Mouse (Mus musculus): ENCODE data around the gene Hspa12b. TPM values are rescaled to one million over a fixed set of nuclear protein-coding genes. Genes with fewer than 3 reads are reported as not detected.

The Hspa12b gene
- total RNA-seq, 1 experiment, result 1.7 TPM

DNA sequence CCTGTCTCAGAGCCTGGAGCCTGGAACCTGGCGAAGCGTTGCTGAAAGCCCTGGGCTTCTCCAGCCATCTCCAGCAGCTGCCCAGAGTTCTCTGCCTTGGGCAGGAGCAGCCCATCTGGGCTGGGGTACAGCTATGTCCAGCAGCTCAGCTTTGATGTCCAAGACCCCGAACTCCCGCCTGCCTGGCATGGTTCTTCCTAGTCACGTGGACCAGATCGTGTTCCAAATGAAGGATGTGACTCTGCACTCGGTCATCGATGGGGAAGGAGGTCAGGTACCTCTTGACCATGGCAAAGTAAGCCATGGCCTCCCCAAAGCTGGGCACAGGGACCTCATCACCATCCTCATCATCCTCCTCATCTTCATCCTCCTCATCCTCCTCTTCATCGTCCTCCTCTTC, 50.9 kb downstream of the Hspa12b start:
- Histone ChIP-seq H3K36me3 (ENCODE audit: control insufficient read depth, insufficient read depth, low read length, poor library complexity, severe bottlenecking) (no peaks in the 10 kb centered on the region; the same call in 1 of the 2 replicates), H3K9ac (ENCODE audit: insufficient read depth, low read depth, low read length, poor library complexity, severe bottlenecking) (no peak overlapping the region), H3K9me3 (ENCODE audit: control insufficient read depth, insufficient read depth, low read depth, low read length) (no peaks in the 10 kb centered on the region), H3K4me1 (ENCODE audit: control insufficient read depth in 2 of 2, insufficient read depth in 2 of 2, low read length in 2 of 2, poor library complexity in 1 of 2) (peaks cover 4 to 23% of the 10 kb centered on the region in 2 experiments), H3K4me3 (ENCODE audit: insufficient read depth in 1 of 2, low read depth in 1 of 2, low read length in 2 of 2, poor library complexity in 1 of 2, severe bottlenecking in 1 of 2) (no peak overlapping the region), H3K27ac (ENCODE audit: insufficient read depth, low read depth, low read length, poor library complexity, severe bottlenecking) (no peak overlapping the region)
- in situ Hi-C loops (cut with MboI; ENCODE audit: low sequenced_read_pairs in 2 of 2, unreplicated experiment in 2 of 2), result no loop called here
- TF ChIP-seq CHD2 (IDR thresholded peaks at IDR 0.05; ENCODE audit: low read depth, low read length) (no peak), MAFK (IDR thresholded peaks at IDR 0.05; ENCODE audit: insufficient read depth, low read depth, low read length) (no peak), HCFC1 (IDR thresholded peaks at IDR 0.05; ENCODE audit: borderline replicate concordance, insufficient read depth, low read length) (no peak), ZC3H11A (IDR thresholded peaks at IDR 0.05; ENCODE audit: borderline replicate concordance, low read depth, low read length) (no peak), ZNF384 (IDR thresholded peaks at IDR 0.05; ENCODE audit: low read depth, low read length) (no peak)
- no peak for DNase-seq (ENCODE audit: low read depth, low spot score)

DNA sequence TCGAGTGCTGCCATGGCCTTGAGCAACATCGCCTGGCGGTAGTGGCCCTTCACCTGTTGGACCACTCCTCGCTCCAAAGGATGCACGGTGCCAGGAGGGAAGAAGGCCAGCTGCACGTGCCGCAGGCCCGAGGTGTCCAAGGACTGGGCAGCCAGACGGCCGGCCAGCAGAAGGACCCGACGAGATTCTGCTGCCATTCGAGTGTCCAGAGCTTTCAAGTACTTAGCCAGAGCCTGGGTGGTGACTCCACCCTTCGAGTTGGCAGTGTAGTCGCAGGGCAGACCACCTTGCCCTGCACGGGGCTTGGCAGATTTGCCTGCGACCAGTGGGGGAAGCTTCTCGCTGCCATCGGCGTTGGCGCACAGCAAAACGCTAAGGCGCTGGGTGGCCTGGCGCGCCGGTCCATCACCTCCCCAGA, 51.8 kb downstream of the Hspa12b start:
- Histone ChIP-seq H3K27ac (ENCODE audit: insufficient read depth, low read depth, low read length, poor library complexity, severe bottlenecking) (no peak overlapping the region), H3K4me1 (ENCODE audit: control insufficient read depth in 2 of 2, insufficient read depth in 2 of 2, low read length in 2 of 2, poor library complexity in 1 of 2) (peaks cover 4 to 23% of the 10 kb centered on the region in 2 experiments), H3K9me3 (ENCODE audit: control insufficient read depth, insufficient read depth, low read depth, low read length) (no peaks in the 10 kb centered on the region), H3K9ac (ENCODE audit: insufficient read depth, low read depth, low read length, poor library complexity, severe bottlenecking) (peak overlapping the region; percentile 85), H3K36me3 (ENCODE audit: control insufficient read depth, insufficient read depth, low read length, poor library complexity, severe bottlenecking) (no peaks in the 10 kb centered on the region; the same call in 1 of the 2 replicates), H3K4me3 (ENCODE audit: insufficient read depth in 1 of 2, low read depth in 1 of 2, low read length in 2 of 2, poor library complexity in 1 of 2, severe bottlenecking in 1 of 2) (peak overlapping the region; percentile 75 to 92)
- in situ Hi-C loops (cut with MboI; ENCODE audit: low sequenced_read_pairs in 2 of 2, unreplicated experiment in 2 of 2), result no loop called here
- TF ChIP-seq ZC3H11A (IDR thresholded peaks at IDR 0.05; ENCODE audit: borderline replicate concordance, low read depth, low read length) (no peak), CHD2 (IDR thresholded peaks at IDR 0.05; ENCODE audit: low read depth, low read length) (no peak), ZNF384 (IDR thresholded peaks at IDR 0.05; ENCODE audit: low read depth, low read length) (no peak), MAFK (IDR thresholded peaks at IDR 0.05; ENCODE audit: insufficient read depth, low read depth, low read length) (no peak), HCFC1 (IDR thresholded peaks at IDR 0.05; ENCODE audit: borderline replicate concordance, insufficient read depth, low read length) (no peak)
- no peak for DNase-seq (ENCODE audit: low read depth, low spot score)

DNA sequence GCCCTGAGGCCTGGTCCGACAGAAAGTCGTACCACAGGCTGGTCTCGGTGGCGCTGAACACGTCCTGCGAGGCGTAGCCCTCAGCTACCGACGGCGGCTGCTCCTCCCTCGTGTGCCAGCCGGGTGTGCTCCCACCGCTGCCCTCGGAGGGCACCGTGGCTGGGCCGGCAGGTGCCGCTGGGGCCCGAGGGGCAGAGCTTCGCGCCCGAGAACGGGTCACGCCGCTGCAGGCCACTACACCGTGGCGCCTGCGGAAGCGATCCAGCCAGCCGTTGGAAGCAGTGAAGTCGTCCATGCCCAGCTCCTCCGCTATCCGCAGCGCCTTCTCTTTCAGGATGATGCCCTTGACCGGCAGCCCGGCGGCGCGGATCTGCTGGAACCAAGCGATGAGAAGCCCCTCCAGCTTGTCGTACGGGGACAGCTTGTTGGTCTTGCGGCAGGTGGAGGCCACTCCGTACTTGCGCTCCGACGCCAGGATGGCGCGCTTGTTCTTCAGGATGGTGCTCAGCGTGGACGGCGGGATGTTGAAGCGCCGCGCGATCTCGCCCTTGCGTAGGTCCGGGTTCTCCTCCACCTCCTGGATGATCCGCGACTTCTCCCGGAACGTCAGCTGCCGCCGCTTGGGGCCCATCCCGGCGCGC, 52.3 kb downstream of the Hspa12b start:
- H3K4me3 ChIP-seq (ENCODE audit: insufficient read depth in 1 of 2, low read depth in 1 of 2, low read length in 2 of 2, poor library complexity in 1 of 2, severe bottlenecking in 1 of 2), result peak overlapping the region; percentile 75 to 92
- H3K27ac ChIP-seq (ENCODE audit: insufficient read depth, low read depth, low read length, poor library complexity, severe bottlenecking), result no peak overlapping the region
- H3K4me1 ChIP-seq (ENCODE audit: control insufficient read depth in 2 of 2, insufficient read depth in 2 of 2, low read length in 2 of 2, poor library complexity in 1 of 2), result peaks cover 4 to 23% of the 10 kb centered on the region in 2 experiments
- in situ Hi-C loops (cut with MboI; ENCODE audit: low sequenced_read_pairs in 2 of 2, unreplicated experiment in 2 of 2), result no loop called here
- DNase-seq (ENCODE audit: low read depth, low spot score), result no peak
- H3K9ac ChIP-seq (ENCODE audit: insufficient read depth, low read depth, low read length, poor library complexity, severe bottlenecking), result peak overlapping the region; percentile 85
- no peaks in the 10 kb centered on the region for H3K9me3 ChIP-seq (ENCODE audit: control insufficient read depth, insufficient read depth, low read depth, low read length)
- H3K36me3 ChIP-seq (ENCODE audit: control insufficient read depth, insufficient read depth, low read length, poor library complexity, severe bottlenecking), result no peaks in the 10 kb centered on the region; the same call in 1 of the 2 replicates
- TF ChIP-seq ZNF384 (IDR thresholded peaks at IDR 0.05; ENCODE audit: low read depth, low read length), result no peak
- no peak for TF ChIP-seq HCFC1 (IDR thresholded peaks at IDR 0.05; ENCODE audit: borderline replicate concordance, insufficient read depth, low read length)
- no peak for TF ChIP-seq MAFK (IDR thresholded peaks at IDR 0.05; ENCODE audit: insufficient read depth, low read depth, low read length)
- no peak for TF ChIP-seq CHD2 (IDR thresholded peaks at IDR 0.05; ENCODE audit: low read depth, low read length)
- TF ChIP-seq ZC3H11A (IDR thresholded peaks at IDR 0.05; ENCODE audit: borderline replicate concordance, low read depth, low read length), result no peak

DNA sequence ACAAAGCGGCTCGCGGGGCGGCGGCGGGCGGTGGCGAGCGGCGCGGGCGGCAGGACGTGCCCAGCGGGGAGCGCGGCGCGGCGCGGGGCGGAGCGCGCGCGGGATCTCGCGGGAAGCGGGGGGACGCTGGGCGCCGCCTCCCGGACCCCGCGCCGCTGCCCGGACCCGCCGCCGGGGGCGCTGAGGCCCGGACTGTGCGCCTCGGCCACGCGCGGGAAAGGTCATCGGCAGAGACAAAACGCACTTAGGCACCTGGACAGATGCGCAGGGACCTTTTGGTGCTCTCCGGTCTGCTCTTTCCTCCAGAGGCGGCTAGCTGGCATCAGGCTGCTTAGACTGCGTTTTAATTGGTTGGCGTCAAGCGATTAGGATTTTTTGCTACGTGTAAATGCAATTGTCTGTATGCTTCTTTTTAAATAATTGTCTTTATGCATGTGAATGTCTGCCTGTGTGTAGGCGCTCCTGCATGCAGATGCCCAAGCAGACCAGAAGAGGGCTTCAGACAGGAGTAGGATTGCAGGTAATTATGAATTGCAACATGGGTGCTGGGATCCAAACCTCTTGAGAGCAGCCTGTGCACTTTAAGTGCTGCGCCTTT, 53.0 kb downstream of the Hspa12b start, which contains the start of gene Cenpb:
Gene Cenpb, minus strand, starts transcription at position 78 of the 598 bp plus-strand sequence.
- peak within 1 kb of the TSS; percentile 75 to 96 for H3K4me3 ChIP-seq (ENCODE audit: insufficient read depth in 1 of 2, low read depth in 1 of 2, low read length in 2 of 2, poor library complexity in 1 of 2, severe bottlenecking in 1 of 2)
- H3K4me1 ChIP-seq (ENCODE audit: control insufficient read depth in 2 of 2, insufficient read depth in 2 of 2, low read length in 2 of 2, poor library complexity in 1 of 2), result peaks cover 4 to 21% of the 10 kb centered on the region in 2 experiments
- no peak for TF ChIP-seq ZC3H11A (IDR thresholded peaks at IDR 0.05; ENCODE audit: borderline replicate concordance, low read depth, low read length)
- TF ChIP-seq HCFC1 (IDR thresholded peaks at IDR 0.05; ENCODE audit: borderline replicate concordance, insufficient read depth, low read length), result peak; percentile 25; the same call in 1 of the 2 replicates
- DNase-seq (ENCODE audit: low read depth, low spot score), result peak; percentile 68
- H3K27ac ChIP-seq (ENCODE audit: insufficient read depth, low read depth, low read length, poor library complexity, severe bottlenecking), result 0 out of 2 replicates have a peak within 1 kb of the TSS, but pooled peaks have one; percentile 27
- H3K9me3 ChIP-seq (ENCODE audit: control insufficient read depth, insufficient read depth, low read depth, low read length), result no peaks in the 10 kb centered on the region
- H3K9ac ChIP-seq (ENCODE audit: insufficient read depth, low read depth, low read length, poor library complexity, severe bottlenecking), result peak within 1 kb of the TSS; percentile 85
- H3K36me3 ChIP-seq (ENCODE audit: control insufficient read depth, insufficient read depth, low read length, poor library complexity, severe bottlenecking), result no peaks in the 10 kb centered on the region; the same call in 1 of the 2 replicates
- in situ Hi-C loops (cut with MboI; ENCODE audit: low sequenced_read_pairs in 2 of 2, unreplicated experiment in 2 of 2), result no loop called here
